Mouse (Mus musculus) MEL (cell line): ENCODE data around the gene Trpv3. TPM values are rescaled to one million over a fixed set of nuclear protein-coding genes. Genes with fewer than 3 reads are reported as not detected.

Experiments
- DNase-seq: peaks from one replicate; pipeline ENCODE4 v3.0.0; 2011; ENCODE audit warnings: low read depth, low spot score
- H3K27ac ChIP-seq: 2 replicates; pipeline ENCODE4 v1.5.1; 2012; ENCODE audit warnings: low read depth, mild to moderate bottlenecking, control low read depth, low read length, moderate library complexity; ENCODE audit not compliant: control insufficient read depth
- H3K27me3 ChIP-seq, 2 experiments: fragments of 150-350 bp in 1 of 2; sonication (generic) in 1 of 2; 2 replicates each; pipeline ENCODE4 v1.6.1; 2012; ENCODE audit warnings: low read length in 2 of 2, mild to moderate bottlenecking in 2 of 2, improper control_type of control experiment in 1 of 2, moderate library complexity in 1 of 2; ENCODE audit not compliant: insufficient read depth in 2 of 2, control insufficient read depth in 1 of 2
- H3K36me3 ChIP-seq, 2 experiments: 2 replicates each; pipeline ENCODE4 v1.6.1; 2012 to 2014; ENCODE audit warnings: low read length in 2 of 2, improper control_type of control experiment in 1 of 2, inconsistent platforms in 1 of 2, mild to moderate bottlenecking in 1 of 2; ENCODE audit not compliant: insufficient read depth in 2 of 2, control insufficient read depth in 1 of 2
- H3K4me1 ChIP-seq, 2 experiments: fragments of 150-350 bp in 1 of 2; sonication (generic) in 1 of 2; 2 replicates each; pipeline ENCODE4 v1.6.1; 2012; ENCODE audit warnings: low read length in 2 of 2, improper control_type of control experiment in 1 of 2, mild to moderate bottlenecking in 1 of 2; ENCODE audit not compliant: insufficient read depth in 2 of 2, control insufficient read depth in 1 of 2
- H3K4me3 ChIP-seq, 2 experiments: fragments of 150-350 bp in 1 of 2; sonication (generic) in 1 of 2; 2 replicates each; pipeline ENCODE4 v1.5.1; 2012; ENCODE audit warnings: low read depth in 2 of 2, low read length in 2 of 2, mild to moderate bottlenecking in 2 of 2, moderate library complexity in 2 of 2, control low read depth in 1 of 2, improper control_type of control experiment in 1 of 2; ENCODE audit not compliant: control insufficient read depth in 1 of 2, insufficient read depth in 1 of 2
- H3K79me2 ChIP-seq: 2 replicates; pipeline ENCODE4 v1.6.1; 2012; ENCODE audit warnings: mild to moderate bottlenecking, low read length, moderate library complexity; ENCODE audit not compliant: control insufficient read depth, poor library complexity, insufficient read depth
- H3K9ac ChIP-seq: 2 replicates; pipeline ENCODE4 v1.6.1; 2012; ENCODE audit warnings: low read depth, mild to moderate bottlenecking, control low read depth, low read length, moderate library complexity; ENCODE audit not compliant: control insufficient read depth, poor library complexity, severe bottlenecking
- H3K9me3 ChIP-seq: fragments of 150-350 bp; sonication (generic); replicated peaks from 2 replicates; pipeline ENCODE4 v1.6.1; 2012; ENCODE audit warnings: mild to moderate bottlenecking, low read length, improper control_type of control experiment, moderate library complexity; ENCODE audit not compliant: insufficient read depth
- BHLHE40 ChIP-seq: IDR thresholded peaks from 2 replicates; pipeline ENCODE4 v1.6.1; 2012; ENCODE audit warnings: low read depth, mild to moderate bottlenecking, inconsistent platforms, low read length, improper control_type of control experiment, borderline replicate concordance
- CHD2 ChIP-seq: IDR thresholded peaks from 2 replicates; pipeline ENCODE4 v1.6.1; 2011; ENCODE audit warnings: low read length, improper control_type of control experiment
- CTCF ChIP-seq, 3 experiments: IDR thresholded peaks in 2 of 3; conservative IDR thresholded peaks in 1 of 3; 2 replicates each; pipeline ENCODE4 v1.5.1; 2011 to 2012; ENCODE audit warnings: low read length in 3 of 3, low read depth in 2 of 3, mild to moderate bottlenecking in 2 of 3, improper control_type of control experiment in 1 of 3, inconsistent platforms in 1 of 3, mixed read lengths in 1 of 3, moderate library complexity in 1 of 3; ENCODE audit not compliant: control insufficient read depth in 1 of 3, insufficient read depth in 1 of 3, poor library complexity in 1 of 3, severe bottlenecking in 1 of 3
- EP300 ChIP-seq, 2 experiments: IDR thresholded peaks; 2 replicates each; pipeline ENCODE4 v1.6.1; 2011; ENCODE audit warnings: improper control_type of control experiment in 2 of 2, low read length in 2 of 2, low read depth in 1 of 2, mild to moderate bottlenecking in 1 of 2
- ETS1 ChIP-seq: IDR thresholded peaks from 2 replicates; pipeline ENCODE4 v1.6.1; 2012; ENCODE audit warnings: low read depth, mild to moderate bottlenecking, inconsistent platforms, low read length, improper control_type of control experiment, moderate library complexity
- KAT2A ChIP-seq: conservative IDR thresholded peaks from 2 replicates; pipeline ENCODE4 v1.6.1; 2012; ENCODE audit warnings: low read depth, low read length, improper control_type of control experiment, inconsistent platforms
- MAFK ChIP-seq: IDR thresholded peaks from 2 replicates; pipeline ENCODE4 v1.6.1; 2011; ENCODE audit warnings: low read depth, mild to moderate bottlenecking, low read length, improper control_type of control experiment, borderline replicate concordance
- MXI1 ChIP-seq: IDR thresholded peaks from 2 replicates; pipeline ENCODE4 v1.6.1; 2011; ENCODE audit warnings: mild to moderate bottlenecking, low read depth, low read length, improper control_type of control experiment
- MYB ChIP-seq: IDR thresholded peaks from 2 replicates; pipeline ENCODE4 v1.6.1; 2011; ENCODE audit warnings: mild to moderate bottlenecking, low read depth, low read length, improper control_type of control experiment
- MYC ChIP-seq: IDR thresholded peaks from 2 replicates; pipeline ENCODE4 v1.6.1; 2011; ENCODE audit warnings: low read depth, mild to moderate bottlenecking, low read length, improper control_type of control experiment, moderate library complexity
- NELFE ChIP-seq: IDR thresholded peaks from 2 replicates; pipeline ENCODE4 v1.6.1; 2011; ENCODE audit warnings: low read depth, low read length, improper control_type of control experiment
- POLR2AphosphoS2 ChIP-seq: IDR thresholded peaks from 2 replicates; pipeline ENCODE4 v1.6.1; 2011; ENCODE audit warnings: low read length, improper control_type of control experiment
- POLR2AphosphoS5 ChIP-seq: IDR thresholded peaks from 2 replicates; pipeline ENCODE4 v1.6.1; 2012; ENCODE audit warnings: low read depth, borderline replicate concordance, mild to moderate bottlenecking, inconsistent platforms, low read length, moderate library complexity, mixed read lengths
- RAD21 ChIP-seq: IDR thresholded peaks from 2 replicates; pipeline ENCODE4 v1.6.1; 2011; ENCODE audit warnings: mild to moderate bottlenecking, low read depth, low read length, improper control_type of control experiment
- RCOR1 ChIP-seq: IDR thresholded peaks from 2 replicates; pipeline ENCODE4 v1.6.1; 2012; ENCODE audit warnings: low read depth, mild to moderate bottlenecking, inconsistent platforms, low read length, improper control_type of control experiment
- SMC3 ChIP-seq: IDR thresholded peaks from 2 replicates; pipeline ENCODE4 v1.6.1; 2011; ENCODE audit warnings: low read depth, low read length, improper control_type of control experiment
- TAL1 ChIP-seq: IDR thresholded peaks from 2 replicates; pipeline ENCODE4 v1.6.1; 2012; ENCODE audit warnings: mild to moderate bottlenecking, inconsistent platforms, low read length, moderate library complexity, mixed read lengths
- TBP ChIP-seq: IDR thresholded peaks from 2 replicates; pipeline ENCODE4 v1.8.0; 2011; ENCODE audit warnings: low read depth, low read length, improper control_type of control experiment
- USF2 ChIP-seq, 2 experiments: IDR thresholded peaks; 2 replicates each; pipeline ENCODE4 v1.6.1; 2011 to 2012; ENCODE audit warnings: improper control_type of control experiment in 2 of 2, low read length in 2 of 2, borderline replicate concordance in 1 of 2, inconsistent platforms in 1 of 2, low read depth in 1 of 2, mild to moderate bottlenecking in 1 of 2; ENCODE audit not compliant: insufficient read depth in 1 of 2
- ZKSCAN1 ChIP-seq: IDR thresholded peaks from 2 replicates; pipeline ENCODE4 v1.6.1; 2012; ENCODE audit warnings: low read depth, mild to moderate bottlenecking, inconsistent platforms, low read length, improper control_type of control experiment, moderate library complexity
- ZNF384 ChIP-seq: IDR thresholded peaks from 2 replicates; pipeline ENCODE4 v1.6.1; 2012; ENCODE audit warnings: low read depth, mild to moderate bottlenecking, inconsistent platforms, low read length, improper control_type of control experiment
- polyA plus RNA-seq, 2 experiments: library from polyadenylated mRNA; stranded (reverse) in 1 of 2; unstranded in 1 of 2; fragments of >175 nt in 1 of 2; fragments of >200 nt in 1 of 2; gene quantifications; 2 replicates each; pipeline versions ENCODE4 v1.2.1 to v1.2.4; 2012; ENCODE audit warnings: low replicate concordance in 2 of 2, low read depth in 1 of 2; ENCODE audit not compliant: insufficient read length in 2 of 2, insufficient read depth in 1 of 2, missing spikeins in 1 of 2
- total RNA-seq: library from RNA; depleted of rRNA; stranded (reverse); fragments of 300-350 nt; gene quantifications from 2 replicates; pipeline ENCODE4 v1.2.3, GENCODE M21; 2012

Gene Trpv3
- total and polyA plus RNA-seq, 3 experiments = not detected

- no peak overlapping the region for H3K27ac ChIP-seq
- no peaks in the 10 kb centered on the region for H3K79me2 ChIP-seq
- H3K9me3 ChIP-seq = no peaks in the 10 kb centered on the region
- H3K4me3 ChIP-seq = no peak overlapping the region
- no peaks in the 10 kb centered on the region for H3K36me3 ChIP-seq
- TF ChIP-seq POLR2AphosphoS2 (no peak), TAL1 (no peak), POLR2AphosphoS5 (no peak), ZNF384 (no peak), EP300 (IDR thresholded peaks at IDR 0.05; ENCODE audit: low read depth in 1 of 2, low read length in 2 of 2) (no peak), ETS1 (no peak), ZKSCAN1 (no peak), MYC (no peak), USF2 (IDR thresholded peaks at IDR 0.05; ENCODE audit: borderline replicate concordance in 1 of 2, insufficient read depth in 1 of 2, low read depth in 1 of 2, low read length in 2 of 2) (no peak), MAFK (no peak), CHD2 (no peak), BHLHE40 (no peak), SMC3 (no peak), MYB (no peak)
- no peak overlapping the region for H3K9ac ChIP-seq
- peaks cover 0 to 5% of the 10 kb centered on the region in 2 experiments; a peak in 1 of 4 replicates for H3K27me3 ChIP-seq
- H3K4me1 ChIP-seq = no peaks in the 10 kb centered on the region
- DNase-seq = no peak
Observed at GRCm38 (mm10) chr11:73260457-73260856, 6.7 kb upstream of the Trpv3 start.

- Histone ChIP-seq H3K79me2 (no peaks in the 10 kb centered on the region), H3K4me1 (no peaks in the 10 kb centered on the region), H3K4me3 (no peak overlapping the region), H3K27ac (no peak overlapping the region), H3K9ac (no peak overlapping the region), H3K9me3 (no peaks in the 10 kb centered on the region), H3K27me3 (peaks cover 0 to 5% of the 10 kb centered on the region in 2 experiments; a peak in 1 of 4 replicates), H3K36me3 (no peaks in the 10 kb centered on the region)
- TF ChIP-seq MYB = no peak
- TF ChIP-seq ZNF384 = no peak
- no peak for TF ChIP-seq MAFK
- TF ChIP-seq RAD21 = no peak
- no peak for TF ChIP-seq KAT2A
- TF ChIP-seq CTCF (IDR thresholded peaks at IDR 0.05 in 2 of 3, conservative IDR thresholded peaks at IDR 0.05 in 1 of 3; ENCODE audit: control insufficient read depth in 1 of 3, insufficient read depth in 1 of 3, low read depth in 2 of 3, low read length in 3 of 3, poor library complexity in 1 of 3, severe bottlenecking in 1 of 3) = no peak
- no peak for TF ChIP-seq NELFE
- TF ChIP-seq RCOR1 = no peak
- no peak for TF ChIP-seq TBP
- no peak for TF ChIP-seq MXI1
- TF ChIP-seq POLR2AphosphoS2 = no peak
- DNase-seq = no peak
Observed at GRCm38 (mm10) chr11:73261385-73261784, 5.8 kb upstream of the Trpv3 start.
